Mouse (Mus musculus) lung, embryonic 16.5 days (tissue): Measurements from ENCODE around the gene Gan. TPM values are rescaled to one million over a fixed set of nuclear protein-coding genes. Genes with fewer than 3 reads are reported as not detected.

Experiments
- polyA plus RNA-seq: library from polyadenylated mRNA; unstranded; fragments of >200 nt; fragmentation: Nextera tagmentation; extraction: Ambion mirVana; gene quantifications from 2 replicates; pipeline ENCODE4 v1.2.1, GENCODE M21; 2015

The Gan gene
- polyA plus RNA-seq, 1 experiment from 2014 or later: 1.8 TPM

Other genes starting within 250 kb of the Gan start
- 92.3 and 92.9 TPM in 2 replicates for gene Cmc2, start 236.7 kb upstream of the Gan start, polyA plus RNA-seq
- gene Cenpn, start 236.4 kb upstream of the Gan start, polyA plus RNA-seq: 44.7 and 44.8 TPM in 2 replicates
- 13.4 and 14.4 TPM in 2 replicates for gene Atmin, start 214.7 kb upstream of the Gan start, polyA plus RNA-seq
- gene 1700030J22Rik, start 179.2 kb upstream of the Gan start, polyA plus RNA-seq: 3.4 TPM in 2 replicates
- gene Gcsh, start 164.6 kb upstream of the Gan start, polyA plus RNA-seq: 92.2 and 95.9 TPM in 2 replicates
- gene Pkd1l2, start 75.7 kb upstream of the Gan start, polyA plus RNA-seq: not detected in 2 replicates
- 0.40 and 0.44 TPM in 2 replicates for gene Bco1, start 62.3 kb upstream of the Gan start, polyA plus RNA-seq
- gene Cmip, start 98.9 kb downstream of the Gan start, polyA plus RNA-seq: 11.3 and 13.0 TPM in 2 replicates